Mouse (Mus musculus) liver, embryonic 16.5 days (tissue): Measurements from ENCODE around the gene Fam19a1. TPM values are rescaled to one million over a fixed set of nuclear protein-coding genes. Genes with fewer than 3 reads are reported as not detected.

Experiments used
- polyA plus RNA-seq: library from polyadenylated mRNA; unstranded; fragments of >200 nt; fragmentation: Nextera tagmentation; extraction: Ambion mirVana; gene quantifications from 2 replicates; pipeline ENCODE4 v1.2.1, GENCODE M21; 2015

The Fam19a1 gene
- polyA plus RNA-seq, 1 experiment from 2014 or later = 0.20 TPM

Other genes with a start within 250 kb of the Fam19a1 start
- gene 1700123L14Rik, start 53.1 kb downstream of the Fam19a1 start, polyA plus RNA-seq = not detected in 2 replicates